Mouse (Mus musculus): ENCODE data around the gene Cul1.

DNA sequence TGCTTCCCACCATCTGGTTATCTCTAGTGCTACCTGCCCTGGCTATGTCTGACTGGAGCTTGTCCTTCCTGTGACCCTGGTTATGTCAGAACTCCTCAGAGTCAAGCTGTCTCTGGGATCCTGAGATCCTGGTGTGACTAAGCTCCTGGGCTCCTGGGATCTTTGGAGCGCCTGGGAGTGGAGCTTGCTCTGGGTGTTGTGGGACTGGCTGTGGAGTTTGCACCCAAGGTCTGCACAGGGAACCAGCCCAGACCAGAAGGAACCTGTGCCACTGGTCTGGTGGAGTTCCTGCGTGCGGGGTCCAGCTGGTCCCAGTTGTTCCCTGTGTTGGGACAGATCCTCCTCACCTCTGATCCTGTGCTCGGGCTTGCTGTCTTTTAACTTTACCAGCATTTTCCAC, 41.4 kb downstream of the Cul1 start:
- TF ChIP-seq CTCF (IDR thresholded peaks at IDR 0.05; ENCODE audit: low read depth) (no peak), EP300 (IDR thresholded peaks at IDR 0.05; ENCODE audit: low read depth) (no peak)
